Mouse (Mus musculus) embryonic facial prominence, embryonic 14.5 days (tissue): Measurements from ENCODE around the gene Notum. TPM values are rescaled to one million over a fixed set of nuclear protein-coding genes. Genes with fewer than 3 reads are reported as not detected.

Experiments used
- ATAC-seq: fragments of 200-750 bp; cut with Nextera tagmentation; 2 replicates; pipeline ENCODE4 v1.8.0; 2017; ENCODE audit warnings: low read depth, moderate number of reproducible peaks, moderate TSS enrichment
- DNase-seq: peaks from one replicate; pipeline ENCODE4 v3.0.0-alpha.2; 2015; ENCODE audit warnings: low spot score
- H3K27ac ChIP-seq: fragments of 300-500 bp; sonication (generic); replicated peaks from 2 replicates; pipeline ENCODE4 v1.5.1; 2014; ENCODE audit warnings: low read depth, mild to moderate bottlenecking, low read length, moderate library complexity
- H3K27me3 ChIP-seq: fragments of 300-500 bp; sonication (generic); replicated peaks from 2 replicates; pipeline ENCODE4 v1.6.1; 2014; ENCODE audit warnings: low read length; ENCODE audit not compliant: control insufficient read depth, insufficient read depth
- H3K36me3 ChIP-seq: fragments of 300-500 bp; sonication (generic); 2 replicates; pipeline ENCODE4 v1.6.1; 2014; ENCODE audit warnings: low read length, mixed read lengths; ENCODE audit not compliant: control insufficient read depth, insufficient read depth
- H3K4me1 ChIP-seq: fragments of 300-500 bp; sonication (generic); 2 replicates; pipeline ENCODE4 v1.6.1; 2014; ENCODE audit warnings: antibody characterized with exemption, low read length; ENCODE audit not compliant: control insufficient read depth, insufficient read depth
- H3K4me2 ChIP-seq: fragments of 300-500 bp; sonication (generic); 2 replicates; pipeline ENCODE4 v1.6.1; 2014; ENCODE audit warnings: low read depth, mild to moderate bottlenecking, low read length, moderate library complexity, mixed read lengths
- H3K4me3 ChIP-seq: fragments of 300-500 bp; sonication (generic); 2 replicates; pipeline ENCODE4 v1.5.1; 2014; ENCODE audit warnings: low read depth, mild to moderate bottlenecking, low read length
- H3K9ac ChIP-seq: fragments of 300-500 bp; sonication (generic); 2 replicates; pipeline ENCODE4 v1.6.1; 2014; ENCODE audit warnings: low read depth, mild to moderate bottlenecking, low read length, moderate library complexity, mixed read lengths
- H3K9me3 ChIP-seq: fragments of 300-500 bp; sonication (generic); 2 replicates; pipeline ENCODE4 v1.6.1; 2016; ENCODE audit warnings: low read length; ENCODE audit not compliant: control insufficient read depth
- WGBS: fragments of 180-500 bp; shearing (Covaris S2); extraction: QIAGEN DNeasy Blood & Tissue Kit; methylation state at CpG from one replicate; pipeline ENCODE4 v1.1.7; 2014; 5-methylcytosine and 5-hydroxymethylcytosine counted together
- polyA plus RNA-seq: library from polyadenylated mRNA; unstranded; fragments of >200 nt; fragmentation: Nextera tagmentation; extraction: Ambion mirVana; gene quantifications from 2 replicates; pipeline ENCODE4 v1.2.1, GENCODE M21; 2014

Gene Notum
- polyA plus RNA-seq, 1 experiment from 2014 or later, result 3.6 TPM

DNA sequence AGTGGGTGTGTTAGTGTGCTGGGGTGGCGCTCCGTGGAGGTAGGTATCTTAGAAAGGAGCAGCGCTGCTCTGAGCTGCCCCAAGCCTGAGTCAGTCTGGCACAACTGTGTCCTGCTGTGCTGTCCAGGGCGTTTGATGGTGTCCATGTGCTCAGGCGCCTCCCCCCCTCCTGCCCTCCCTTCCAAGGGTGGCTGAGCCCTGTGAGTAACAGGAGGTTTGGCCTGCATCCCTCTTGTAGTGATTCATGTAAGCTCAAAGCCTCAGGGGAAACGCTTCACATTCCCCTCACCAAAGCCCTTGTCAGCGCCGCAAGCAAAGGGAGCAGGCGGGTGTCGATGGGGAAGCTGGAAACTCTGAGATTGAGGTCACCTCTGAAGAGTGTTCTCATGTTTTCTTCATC is 36.8 kb upstream of the Notum start:
- Histone ChIP-seq H3K4me3 (no peak overlapping the region), H3K27ac (no peak overlapping the region), H3K9me3 (0 out of 2 replicates have a peak, but pooled peaks cover 4% of the 10 kb centered on the region), H3K36me3 (peaks cover 45% of the 10 kb centered on the region), H3K4me2 (no peak overlapping the region), H3K9ac (no peak overlapping the region), H3K27me3 (no peaks in the 10 kb centered on the region), H3K4me1 (no peaks in the 10 kb centered on the region)
- DNase-seq (no peak), ATAC-seq (no peak)
- 46% methylated on average over 10 of the region's 10 CpGs for WGBS

DNA sequence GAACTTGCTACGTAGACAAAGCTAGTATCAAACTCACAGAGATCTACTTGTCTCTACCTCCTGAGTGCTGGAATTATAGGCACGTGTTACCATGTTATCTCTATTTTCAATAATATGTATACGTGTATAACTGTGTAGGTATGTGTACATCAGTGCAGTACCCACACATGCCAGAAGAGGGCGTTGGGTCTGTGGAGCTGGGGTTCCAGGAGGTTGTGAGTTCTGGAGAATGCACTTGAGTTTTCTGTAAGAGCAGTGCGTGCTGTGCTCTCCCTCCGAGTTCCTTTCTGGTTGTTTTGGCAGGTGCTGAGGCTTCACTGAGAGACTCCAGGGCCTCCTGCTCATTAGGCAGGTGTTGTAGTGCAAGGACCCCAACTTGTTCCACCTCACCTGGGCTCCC is 35.6 kb upstream of the Notum start:
- H3K4me1 ChIP-seq, result no peaks in the 10 kb centered on the region
- no peak overlapping the region for H3K4me2 ChIP-seq
- H3K27me3 ChIP-seq, result no peaks in the 10 kb centered on the region
- H3K36me3 ChIP-seq, result peaks cover 44% of the 10 kb centered on the region
- whole genome bisulfite sequencing, result 93% methylated on average over 6 of the region's 6 CpGs
- DNase-seq (no peak), ATAC-seq (no peak)
- H3K9ac ChIP-seq, result no peak overlapping the region
- no peak overlapping the region for H3K27ac ChIP-seq
- H3K9me3 ChIP-seq, result 0 out of 2 replicates have a peak, but pooled peaks cover 4% of the 10 kb centered on the region
- no peak overlapping the region for H3K4me3 ChIP-seq

DNA sequence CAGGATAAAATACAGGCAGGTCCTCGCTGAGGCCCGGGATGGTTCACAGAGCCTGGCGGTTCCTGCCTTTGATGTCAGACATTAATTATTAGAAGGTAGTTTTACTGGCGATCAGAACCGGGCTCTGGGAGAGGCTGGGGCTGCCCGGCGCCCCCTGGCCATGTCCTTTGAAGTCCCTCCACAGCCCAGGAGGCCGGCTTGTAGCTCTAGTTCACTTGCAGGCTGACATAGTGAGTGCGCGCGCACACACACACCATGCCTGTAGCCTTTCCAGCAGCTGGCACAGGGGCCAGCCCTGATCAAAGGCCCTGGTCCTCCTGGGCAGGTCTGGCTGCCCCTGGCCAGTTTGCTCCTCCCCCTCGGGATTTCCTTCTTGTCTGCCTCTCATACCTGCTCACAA is 34.7 kb upstream of the Notum start:
- DNase-seq (no peak), ATAC-seq (no peak; the same call in 1 of the 2 replicates)
- H3K27me3 ChIP-seq, result no peaks in the 10 kb centered on the region
- H3K27ac ChIP-seq, result peak overlapping the region; percentile 39
- H3K4me2 ChIP-seq, result no peak overlapping the region
- H3K9ac ChIP-seq, result no peak overlapping the region
- 0 out of 2 replicates have a peak, but pooled peaks cover 4% of the 10 kb centered on the region for H3K9me3 ChIP-seq
- peaks cover 41% of the 10 kb centered on the region for H3K36me3 ChIP-seq
- WGBS, result 40% methylated on average over 12 of the region's 12 CpGs
- H3K4me3 ChIP-seq, result no peak overlapping the region
- H3K4me1 ChIP-seq, result no peaks in the 10 kb centered on the region

DNA sequence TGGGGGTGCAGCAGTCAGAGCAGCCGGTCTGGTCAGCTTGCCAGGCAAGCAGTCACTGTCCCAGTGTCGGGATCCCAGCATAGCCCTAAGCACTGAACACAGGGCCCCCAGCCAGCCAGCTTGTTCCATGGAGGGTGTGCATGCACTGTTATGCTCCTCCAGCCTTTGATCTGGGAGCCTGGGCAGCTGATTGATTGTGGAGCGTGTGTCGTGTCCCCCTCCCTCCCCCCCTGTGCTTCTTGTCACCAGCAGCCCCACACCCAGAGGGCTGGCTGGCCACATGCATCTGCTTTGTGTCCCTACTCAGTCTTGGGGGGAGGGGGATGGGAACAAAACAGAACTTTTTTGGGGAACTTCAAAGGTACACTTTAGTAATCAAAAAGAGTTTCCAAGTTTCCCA is 34.2 kb upstream of the Notum start:
- Histone ChIP-seq H3K9me3 (0 out of 2 replicates have a peak, but pooled peaks cover 4% of the 10 kb centered on the region), H3K4me2 (no peak overlapping the region), H3K4me3 (no peak overlapping the region), H3K36me3 (peaks cover 41% of the 10 kb centered on the region), H3K9ac (peak overlapping the region; percentile 11; the same call in 1 of the 2 replicates), H3K27me3 (no peaks in the 10 kb centered on the region), H3K27ac (peak overlapping the region; percentile 39), H3K4me1 (no peaks in the 10 kb centered on the region)
- 28% methylated on average over 3 of the region's 4 CpGs for WGBS
- no peak for DNase-seq
- ATAC-seq, result peak; percentile 55; the same call in 1 of the 2 replicates

DNA sequence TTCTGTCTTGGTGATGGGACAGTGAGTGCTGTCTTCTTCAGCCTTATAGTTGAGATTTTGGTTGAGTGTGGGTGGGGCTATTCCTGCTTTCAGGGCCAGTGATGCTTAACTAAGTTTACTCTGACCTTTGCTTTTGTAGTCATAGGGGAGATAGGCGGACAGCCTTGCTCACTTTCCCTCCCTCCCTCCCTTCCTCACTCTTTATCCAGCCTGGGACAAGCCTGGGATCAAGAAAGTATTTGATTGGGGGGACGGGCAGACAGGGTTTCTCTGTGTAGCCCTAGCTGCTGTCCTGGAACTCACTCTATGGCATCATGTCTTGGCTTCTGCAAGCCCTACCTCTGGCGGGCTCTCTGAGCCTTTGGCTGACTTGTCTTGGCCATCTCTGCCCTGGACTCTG is 32.5 kb upstream of the Notum start:
- no peak overlapping the region for H3K9ac ChIP-seq
- H3K27me3 ChIP-seq, result no peaks in the 10 kb centered on the region
- DNase-seq, result no peak
- 0 out of 2 replicates have a peak, but pooled peaks cover 4% of the 10 kb centered on the region for H3K9me3 ChIP-seq
- ATAC-seq, result no peak
- WGBS, result 81% methylated on average over 3 of the region's 3 CpGs
- peaks cover 49% of the 10 kb centered on the region for H3K36me3 ChIP-seq
- H3K27ac ChIP-seq, result no peak overlapping the region
- no peak overlapping the region for H3K4me2 ChIP-seq
- H3K4me3 ChIP-seq, result no peak overlapping the region
- H3K4me1 ChIP-seq, result no peaks in the 10 kb centered on the region

DNA sequence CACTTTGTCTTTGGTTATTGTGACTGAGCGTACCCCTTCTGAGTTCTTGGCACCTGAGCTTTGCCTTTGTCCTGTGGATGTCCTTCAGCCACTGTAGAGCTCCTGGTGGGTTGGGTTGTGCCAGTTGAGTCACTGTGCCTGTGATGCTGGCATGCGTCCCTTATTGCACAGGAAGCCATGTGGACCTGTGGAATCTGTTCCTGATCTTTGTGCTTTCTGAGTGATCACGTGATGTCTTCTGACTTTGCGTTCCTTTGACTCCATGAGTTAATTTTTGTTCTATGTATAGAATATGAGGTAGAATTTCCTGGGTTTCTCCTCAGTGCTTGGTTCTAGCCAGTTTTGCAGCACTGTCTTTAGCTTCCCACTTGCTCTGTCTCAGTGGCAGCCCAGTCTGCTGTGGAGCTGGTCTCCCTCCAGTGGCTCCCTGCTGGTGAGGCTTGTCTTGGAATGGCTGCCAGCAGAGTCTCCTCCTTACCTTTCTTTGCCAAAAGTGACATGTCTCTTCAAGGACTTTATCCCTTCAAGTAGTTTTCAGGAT is 31.6 kb upstream of the Notum start:
- 0 out of 2 replicates have a peak, but pooled peaks cover 4% of the 10 kb centered on the region for H3K9me3 ChIP-seq
- 91% methylated on average over 4 of the region's 4 CpGs for WGBS
- no peaks in the 10 kb centered on the region for H3K27me3 ChIP-seq
- no peak overlapping the region for H3K4me2 ChIP-seq
- H3K27ac ChIP-seq, result no peak overlapping the region
- no peak overlapping the region for H3K9ac ChIP-seq
- ATAC-seq (no peak), DNase-seq (no peak)
- H3K4me1 ChIP-seq, result no peaks in the 10 kb centered on the region
- peaks cover 51% of the 10 kb centered on the region for H3K36me3 ChIP-seq
- no peak overlapping the region for H3K4me3 ChIP-seq

DNA sequence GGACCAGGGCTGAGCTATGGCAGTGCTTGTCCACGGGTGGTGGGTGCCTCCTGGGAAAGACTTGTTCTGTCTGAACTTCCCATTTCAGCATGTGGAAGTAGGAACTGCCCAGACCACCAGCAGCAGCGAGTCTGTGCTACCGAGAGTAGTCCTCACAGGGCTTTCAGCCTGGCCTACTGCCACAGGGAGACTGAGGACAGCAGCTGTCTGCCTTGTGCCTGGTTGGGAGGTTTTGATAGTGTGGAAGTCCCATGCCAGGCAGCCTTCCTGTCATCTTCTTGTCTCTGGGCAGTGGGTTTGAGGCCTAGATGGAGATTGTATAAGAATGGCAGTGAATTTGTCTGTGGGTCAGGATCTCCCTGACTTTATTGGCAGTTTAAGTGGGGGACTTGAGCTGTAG is 28.4 kb upstream of the Notum start:
- ATAC-seq (no peak), DNase-seq (no peak)
- Histone ChIP-seq H3K4me1 (0 out of 2 replicates have a peak, but pooled peaks cover 5% of the 10 kb centered on the region), H3K4me2 (no peak overlapping the region), H3K4me3 (no peak overlapping the region), H3K27me3 (no peaks in the 10 kb centered on the region), H3K36me3 (peaks cover 56% of the 10 kb centered on the region), H3K27ac (no peak overlapping the region), H3K9me3 (no peaks in the 10 kb centered on the region), H3K9ac (no peak overlapping the region)
- WGBS, result 91% methylated on average over 3 of the region's 3 CpGs

DNA sequence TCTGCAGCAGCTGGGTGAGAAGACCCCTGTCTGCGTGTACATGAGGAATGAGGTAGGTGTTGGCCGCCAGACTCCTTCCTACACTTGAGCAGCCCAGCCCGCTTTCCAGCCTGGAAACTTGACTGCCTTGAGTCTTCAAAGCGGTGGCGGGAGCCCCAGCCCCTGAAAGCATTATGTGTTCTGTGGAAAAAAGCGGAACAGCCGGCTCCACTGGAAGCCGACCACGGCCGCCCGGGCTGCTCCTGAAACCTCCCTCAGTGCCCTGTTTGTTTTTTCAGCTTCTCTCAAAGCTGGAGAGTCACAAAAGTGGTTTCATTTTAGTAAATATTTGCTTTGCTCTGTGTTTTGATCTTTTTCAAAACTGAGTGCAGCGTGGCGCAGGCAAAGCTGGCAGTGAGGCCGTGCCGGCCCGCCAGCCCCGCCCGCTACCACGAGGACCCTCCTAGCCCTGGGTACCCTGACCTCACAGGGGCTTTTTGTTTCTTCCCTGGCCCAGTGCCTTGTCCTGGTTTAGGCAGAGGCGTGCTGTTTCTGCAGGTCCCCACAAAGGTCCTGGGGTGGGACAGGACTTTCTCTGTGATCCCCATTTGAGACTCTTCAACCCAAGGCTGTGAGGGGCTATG is 25.8 kb upstream of the Notum start:
- H3K27me3 ChIP-seq, result no peaks in the 10 kb centered on the region
- H3K4me2 ChIP-seq, result peak overlapping the region; percentile 24; the same call in 1 of the 2 replicates
- peak; percentile 74 for DNase-seq
- WGBS, result 56% methylated on average over 20 of the region's 20 CpGs
- H3K9me3 ChIP-seq, result no peaks in the 10 kb centered on the region
- H3K4me3 ChIP-seq, result no peak overlapping the region
- peak overlapping the region; percentile 84 for H3K27ac ChIP-seq
- H3K36me3 ChIP-seq, result peaks cover 48% of the 10 kb centered on the region
- H3K4me1 ChIP-seq, result 0 out of 2 replicates have a peak, but pooled peaks cover 5% of the 10 kb centered on the region
- H3K9ac ChIP-seq, result no peak overlapping the region
- ATAC-seq, result peak; percentile 62

DNA sequence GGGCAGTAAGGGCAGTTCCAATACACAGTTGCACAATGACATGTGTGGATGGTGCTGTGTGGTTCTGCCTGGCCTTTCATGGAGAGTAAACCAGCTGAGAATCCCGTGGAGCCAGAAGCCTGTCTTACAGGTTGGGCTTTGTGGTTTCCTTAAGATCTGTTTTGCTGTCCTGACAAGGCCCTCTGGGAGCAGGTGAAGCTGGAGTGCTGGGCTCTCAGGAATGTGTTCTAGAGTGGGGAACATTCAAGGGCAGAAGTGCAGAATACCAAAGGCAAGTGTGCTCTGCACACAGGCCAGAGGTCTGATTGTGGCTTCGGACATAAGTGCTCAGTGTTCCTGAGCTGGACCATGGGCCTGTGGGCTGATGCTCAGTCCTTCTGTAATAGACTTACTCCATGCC is 23.7 kb upstream of the Notum start:
- Histone ChIP-seq H3K9ac (no peak overlapping the region), H3K4me1 (0 out of 2 replicates have a peak, but pooled peaks cover 5% of the 10 kb centered on the region), H3K36me3 (peaks cover 52% of the 10 kb centered on the region), H3K4me2 (no peak overlapping the region), H3K9me3 (no peaks in the 10 kb centered on the region), H3K27ac (no peak overlapping the region), H3K4me3 (no peak overlapping the region), H3K27me3 (no peaks in the 10 kb centered on the region)
- no peak for DNase-seq
- 80% methylated on average over 2 of the region's 2 CpGs for WGBS
- ATAC-seq, result no peak
